Mouse (Mus musculus): Measurements from ENCODE around the gene Dnaaf3. TPM values are rescaled to one million over a fixed set of nuclear protein-coding genes. Genes with fewer than 3 reads are reported as not detected.

The Dnaaf3 gene
- polyA plus RNA-seq, 1 experiment from 2014 or later: 2.2 TPM

GRCm38 (mm10) chr7:4496468-4496867, 35.8 kb downstream of the Dnaaf3 start:
- Histone ChIP-seq H3K27ac (ENCODE audit: low read length) (no peak overlapping the region), H3K9ac (ENCODE audit: low read length) (no peak overlapping the region), H3K4me2 (ENCODE audit: low read depth, low read length) (no peak overlapping the region), H3K36me3 (ENCODE audit: control insufficient read depth, insufficient read depth, low read length) (no peaks in the 10 kb centered on the region), H3K27me3 (ENCODE audit: control insufficient read depth, insufficient read depth, low read length) (no peaks in the 10 kb centered on the region), H3K4me1 (ENCODE audit: control insufficient read depth, insufficient read depth, low read length) (peaks cover 33% of the 10 kb centered on the region), H3K9me3 (replicated peaks; ENCODE audit: control insufficient read depth, low read length) (no peaks in the 10 kb centered on the region), H3K4me3 (replicated peaks; ENCODE audit: low read length) (no peak overlapping the region)
- WGBS: 90% methylated on average over 3 of the region's 3 CpGs
- no peak for ATAC-seq (ENCODE audit: insufficient read depth, low FRiP score)

- H3K9ac ChIP-seq (ENCODE audit: low read length): no peak overlapping the region
- H3K36me3 ChIP-seq (ENCODE audit: control insufficient read depth, insufficient read depth, low read length): no peaks in the 10 kb centered on the region; the same call in 1 of the 2 replicates
- no peak overlapping the region for H3K4me2 ChIP-seq (ENCODE audit: low read depth, low read length)
- no peak overlapping the region for H3K4me3 ChIP-seq (replicated peaks; ENCODE audit: low read length)
- H3K27ac ChIP-seq (ENCODE audit: low read length): no peak overlapping the region
- no peaks in the 10 kb centered on the region for H3K9me3 ChIP-seq (replicated peaks; ENCODE audit: control insufficient read depth, low read length)
- H3K4me1 ChIP-seq (ENCODE audit: control insufficient read depth, insufficient read depth, low read length): peaks cover 18% of the 10 kb centered on the region
- no peaks in the 10 kb centered on the region for H3K27me3 ChIP-seq (ENCODE audit: control insufficient read depth, insufficient read depth, low read length)
- 56% methylated on average over 1 of the region's 1 CpGs for WGBS
- ATAC-seq (ENCODE audit: insufficient read depth, low FRiP score): no peak
These were observed 38.3 kb downstream of the Dnaaf3 start for GRCm38 (mm10) chr7:4493991-4494390.

- Histone ChIP-seq H3K9ac (ENCODE audit: low read length) (peak overlapping the region; percentile 52; the same call in 1 of the 2 replicates), H3K27ac (ENCODE audit: low read length) (peak overlapping the region; percentile 58), H3K4me3 (replicated peaks; ENCODE audit: low read length) (no peak overlapping the region), H3K27me3 (ENCODE audit: control insufficient read depth, insufficient read depth, low read length) (no peaks in the 10 kb centered on the region), H3K9me3 (replicated peaks; ENCODE audit: control insufficient read depth, low read length) (no peaks in the 10 kb centered on the region), H3K36me3 (ENCODE audit: control insufficient read depth, insufficient read depth, low read length) (no peaks in the 10 kb centered on the region; the same call in 1 of the 2 replicates), H3K4me2 (ENCODE audit: low read depth, low read length) (no peak overlapping the region), H3K4me1 (ENCODE audit: control insufficient read depth, insufficient read depth, low read length) (peaks cover 8% of the 10 kb centered on the region)
- peak; percentile 53; the same call in 1 of the 2 replicates for ATAC-seq (ENCODE audit: insufficient read depth, low FRiP score)
- WGBS: 69% methylated on average over 13 of the region's 13 CpGs
These were observed 39.7 kb downstream of the Dnaaf3 start for GRCm38 (mm10) chr7:4492284-4493224.

GRCm38 (mm10) chr7:4491308-4491707, 40.9 kb downstream of the Dnaaf3 start:
- no peaks in the 10 kb centered on the region for H3K9me3 ChIP-seq (replicated peaks; ENCODE audit: control insufficient read depth, low read length)
- no peak overlapping the region for H3K4me2 ChIP-seq (ENCODE audit: low read depth, low read length)
- peaks cover 8% of the 10 kb centered on the region for H3K4me1 ChIP-seq (ENCODE audit: control insufficient read depth, insufficient read depth, low read length)
- peak; percentile 71; the same call in 1 of the 2 replicates for ATAC-seq (ENCODE audit: insufficient read depth, low FRiP score)
- peak overlapping the region; percentile 58; the same call in 1 of the 2 replicates for H3K27ac ChIP-seq (ENCODE audit: low read length)
- no peak overlapping the region for H3K4me3 ChIP-seq (replicated peaks; ENCODE audit: low read length)
- peaks cover 5% of the 10 kb centered on the region; the same call in 1 of the 2 replicates for H3K36me3 ChIP-seq (ENCODE audit: control insufficient read depth, insufficient read depth, low read length)
- WGBS: 74% methylated on average over 6 of the region's 6 CpGs
- no peaks in the 10 kb centered on the region for H3K27me3 ChIP-seq (ENCODE audit: control insufficient read depth, insufficient read depth, low read length)
- no peak overlapping the region for H3K9ac ChIP-seq (ENCODE audit: low read length)

- no peak overlapping the region for H3K4me3 ChIP-seq (replicated peaks; ENCODE audit: low read length)
- no peaks in the 10 kb centered on the region for H3K9me3 ChIP-seq (replicated peaks; ENCODE audit: control insufficient read depth, low read length)
- no peaks in the 10 kb centered on the region for H3K27me3 ChIP-seq (ENCODE audit: control insufficient read depth, insufficient read depth, low read length)
- peaks cover 31% of the 10 kb centered on the region for H3K36me3 ChIP-seq (ENCODE audit: control insufficient read depth, insufficient read depth, low read length)
- 81% methylated on average over 12 of the region's 12 CpGs for WGBS
- no peak overlapping the region for H3K4me2 ChIP-seq (ENCODE audit: low read depth, low read length)
- no peak for ATAC-seq (ENCODE audit: insufficient read depth, low FRiP score)
- no peak overlapping the region for H3K9ac ChIP-seq (ENCODE audit: low read length)
- no peak overlapping the region for H3K27ac ChIP-seq (ENCODE audit: low read length)
- H3K4me1 ChIP-seq (ENCODE audit: control insufficient read depth, insufficient read depth, low read length): peaks cover 19% of the 10 kb centered on the region
These were observed 50.0 kb downstream of the Dnaaf3 start for GRCm38 (mm10) chr7:4482281-4482680.

GRCm38 (mm10) chr7:4479674-4480073, 52.6 kb downstream of the Dnaaf3 start:
- no peak for ATAC-seq (ENCODE audit: insufficient read depth, low FRiP score)
- Histone ChIP-seq H3K27ac (ENCODE audit: low read length) (peak overlapping the region; percentile 96), H3K4me3 (replicated peaks; ENCODE audit: low read length) (no peak overlapping the region), H3K4me1 (ENCODE audit: control insufficient read depth, insufficient read depth, low read length) (peaks cover 19% of the 10 kb centered on the region), H3K27me3 (ENCODE audit: control insufficient read depth, insufficient read depth, low read length) (no peaks in the 10 kb centered on the region), H3K4me2 (ENCODE audit: low read depth, low read length) (no peak overlapping the region), H3K9me3 (replicated peaks; ENCODE audit: control insufficient read depth, low read length) (no peaks in the 10 kb centered on the region), H3K36me3 (ENCODE audit: control insufficient read depth, insufficient read depth, low read length) (peaks cover 20% of the 10 kb centered on the region), H3K9ac (ENCODE audit: low read length) (no peak overlapping the region)
- 28% methylated on average over 6 of the region's 6 CpGs for WGBS

GRCm38 (mm10) chr7:4478796-4479291, 53.4 kb downstream of the Dnaaf3 start:
- peak overlapping the region; percentile 96 for H3K27ac ChIP-seq (ENCODE audit: low read length)
- no peak for ATAC-seq (ENCODE audit: insufficient read depth, low FRiP score)
- 6% methylated on average over 16 of the region's 16 CpGs for WGBS

GRCm38 (mm10) chr7:4478021-4478795, 54.0 kb downstream of the Dnaaf3 start:
- peak overlapping the region; percentile 53 for H3K4me3 ChIP-seq (replicated peaks; ENCODE audit: low read length)
- no peaks in the 10 kb centered on the region for H3K9me3 ChIP-seq (replicated peaks; ENCODE audit: control insufficient read depth, low read length)
- WGBS: 1% methylated on average over 39 of the region's 39 CpGs
- peak overlapping the region; percentile 81 for H3K9ac ChIP-seq (ENCODE audit: low read length)
- peak overlapping the region; percentile 96 for H3K27ac ChIP-seq (ENCODE audit: low read length)
- H3K4me2 ChIP-seq (ENCODE audit: low read depth, low read length): peak overlapping the region; percentile 87
- peak; percentile 95 for ATAC-seq (ENCODE audit: insufficient read depth, low FRiP score)
- 0 out of 2 replicates have a peak, but pooled peaks cover 3% of the 10 kb centered on the region for H3K27me3 ChIP-seq (ENCODE audit: control insufficient read depth, insufficient read depth, low read length)
- H3K4me1 ChIP-seq (ENCODE audit: control insufficient read depth, insufficient read depth, low read length): peaks cover 19% of the 10 kb centered on the region
- peaks cover 6% of the 10 kb centered on the region for H3K36me3 ChIP-seq (ENCODE audit: control insufficient read depth, insufficient read depth, low read length)

More at GRCm38 (mm10) chr7:4478796-4479291, 53.4 kb downstream of the Dnaaf3 start:
- Histone ChIP-seq H3K9me3 (replicated peaks; ENCODE audit: control insufficient read depth, low read length) (no peaks in the 10 kb centered on the region), H3K9ac (ENCODE audit: low read length) (peak overlapping the region; percentile 67), H3K4me3 (replicated peaks; ENCODE audit: low read length) (peak overlapping the region; percentile 53), H3K4me1 (ENCODE audit: control insufficient read depth, insufficient read depth, low read length) (peaks cover 19% of the 10 kb centered on the region), H3K36me3 (ENCODE audit: control insufficient read depth, insufficient read depth, low read length) (peaks cover 12% of the 10 kb centered on the region), H3K27me3 (ENCODE audit: control insufficient read depth, insufficient read depth, low read length) (0 out of 2 replicates have a peak, but pooled peaks cover 2% of the 10 kb centered on the region), H3K4me2 (ENCODE audit: low read depth, low read length) (peak overlapping the region; percentile 87)

All from stomach, embryonic 16.5 days (tissue).